Mouse (Mus musculus): ENCODE results near the gene Esr2.
"Not testable (repeated sequence)": the region's sequence is repeated elsewhere in the genome, so short reads cannot be mapped to it uniquely, and the experiment has no call there.

Esr2 gene

GRCm38 (mm10) chr12:76152389-76152788 lies 24.7 kb downstream of the Esr2 start:
- DNase-seq (ENCODE audit: low read depth, low spot score) = not testable (repeated sequence)

GRCm38 (mm10) chr12:76136701-76137100 lies 40.4 kb downstream of the Esr2 start:
- DNase-seq (ENCODE audit: low read depth, low spot score) = no peak

- not testable (repeated sequence) for DNase-seq (ENCODE audit: low read depth, low spot score)
These were observed 44.0 kb downstream of the Esr2 start for GRCm38 (mm10) chr12:76133081-76133480.

- DNase-seq (ENCODE audit: low read depth, low spot score) = no peak
These were observed 44.5 kb downstream of the Esr2 start for GRCm38 (mm10) chr12:76132591-76132990.

GRCm38 (mm10) chr12:76130891-76131290 lies 46.2 kb downstream of the Esr2 start:
- DNase-seq (ENCODE audit: low read depth, low spot score) = no peak

- DNase-seq (ENCODE audit: low read depth, low spot score) = peak; percentile 56
These were observed 46.8 kb downstream of the Esr2 start for GRCm38 (mm10) chr12:76130281-76130680.

GRCm38 (mm10) chr12:76128831-76129230 lies 48.2 kb downstream of the Esr2 start:
- DNase-seq (ENCODE audit: low read depth, low spot score) = no peak

- no peak for DNase-seq (ENCODE audit: low read depth, low spot score)
These were observed 48.8 kb downstream of the Esr2 start for GRCm38 (mm10) chr12:76128306-76128705.

GRCm38 (mm10) chr12:76123223-76123622 lies 53.8 kb downstream of the Esr2 start:
- DNase-seq (ENCODE audit: low read depth, low spot score) = no peak

- no peak for DNase-seq (ENCODE audit: low read depth, low spot score)
These were observed 59.4 kb downstream of the Esr2 start for GRCm38 (mm10) chr12:76117632-76118153.

- no peak for DNase-seq (ENCODE audit: low read depth, low spot score)
These were observed 60.5 kb downstream of the Esr2 start for GRCm38 (mm10) chr12:76116577-76116976.

GRCm38 (mm10) chr12:76111046-76111445 lies 66.0 kb downstream of the Esr2 start:
- DNase-seq (ENCODE audit: low read depth, low spot score) = no peak

- no peak for DNase-seq (ENCODE audit: low read depth, low spot score)
These were observed 67.2 kb downstream of the Esr2 start for GRCm38 (mm10) chr12:76109646-76110405.

GRCm38 (mm10) chr12:76104596-76105351 lies 72.3 kb downstream of the Esr2 start:
- DNase-seq (ENCODE audit: low read depth, low spot score) = no peak

GRCm38 (mm10) chr12:76102621-76103020 lies 74.4 kb downstream of the Esr2 start:
- DNase-seq (ENCODE audit: low read depth, low spot score) = no peak

GRCm38 (mm10) chr12:76095117-76096035 lies 81.7 kb downstream of the Esr2 start:
- peak; percentile 42 for DNase-seq (ENCODE audit: low read depth, low spot score)

- DNase-seq (ENCODE audit: low read depth, low spot score) = peak; percentile 14
These were observed 83.2 kb downstream of the Esr2 start for GRCm38 (mm10) chr12:76093613-76094588.

GRCm38 (mm10) chr12:76092789-76093466 lies 84.1 kb downstream of the Esr2 start:
- no peak for DNase-seq (ENCODE audit: low read depth, low spot score)

GRCm38 (mm10) chr12:76087025-76087424 lies 90.0 kb downstream of the Esr2 start:
- peak; percentile 80 for DNase-seq (ENCODE audit: low read depth, low spot score)
